Mouse (Mus musculus): Measurements from ENCODE around the gene Ern1.
"Not testable (repeated sequence)": the region's sequence is repeated elsewhere in the genome, so short reads cannot be mapped to it uniquely, and the experiment has no call there.

The Ern1 gene

GRCm38 (mm10) chr11:106481651-106482050, 6.0 kb downstream of the Ern1 start:
- no peak for DNase-seq (ENCODE audit: low read depth, low spot score)

- no peak for DNase-seq (ENCODE audit: low read depth, low spot score)
Measured at GRCm38 (mm10) chr11:106480530-106480885, 7.1 kb downstream of the Ern1 start.

GRCm38 (mm10) chr11:106479619-106480529, 7.8 kb downstream of the Ern1 start:
- no peak for DNase-seq (ENCODE audit: low read depth, low spot score)

GRCm38 (mm10) chr11:106478745-106479144, 8.9 kb downstream of the Ern1 start:
- DNase-seq (ENCODE audit: low read depth, low spot score): no peak

GRCm38 (mm10) chr11:106477505-106478160, 10.0 kb downstream of the Ern1 start:
- DNase-seq (ENCODE audit: low read depth, low spot score): no peak

GRCm38 (mm10) chr11:106475309-106475708, 12.3 kb downstream of the Ern1 start:
- no peak for DNase-seq (ENCODE audit: low read depth, low spot score)

GRCm38 (mm10) chr11:106471629-106472028, 16.0 kb downstream of the Ern1 start:
- DNase-seq (ENCODE audit: low read depth, low spot score): no peak

GRCm38 (mm10) chr11:106468509-106468908, 19.1 kb downstream of the Ern1 start:
- no peak for DNase-seq (ENCODE audit: low read depth, low spot score)

- no peak for DNase-seq (ENCODE audit: low read depth, low spot score)
Measured at GRCm38 (mm10) chr11:106465932-106466331, 21.7 kb downstream of the Ern1 start.

GRCm38 (mm10) chr11:106465545-106465903, 22.1 kb downstream of the Ern1 start:
- no peak for DNase-seq (ENCODE audit: low read depth, low spot score)

GRCm38 (mm10) chr11:106464681-106465544, 22.7 kb downstream of the Ern1 start:
- no peak for DNase-seq (ENCODE audit: low read depth, low spot score)

GRCm38 (mm10) chr11:106463845-106464244, 23.8 kb downstream of the Ern1 start:
- no peak for DNase-seq (ENCODE audit: low read depth, low spot score)

GRCm38 (mm10) chr11:106462309-106462708, 25.3 kb downstream of the Ern1 start:
- DNase-seq (ENCODE audit: low read depth, low spot score): no peak

- no peak for DNase-seq (ENCODE audit: low read depth, low spot score)
Measured at GRCm38 (mm10) chr11:106461145-106461932, 26.3 kb downstream of the Ern1 start.

- no peak for DNase-seq (ENCODE audit: low read depth, low spot score)
Measured at GRCm38 (mm10) chr11:106460671-106461070, 27.0 kb downstream of the Ern1 start.

- no peak for DNase-seq (ENCODE audit: low read depth, low spot score)
Measured at GRCm38 (mm10) chr11:106458540-106458939, 29.1 kb downstream of the Ern1 start.

- no peak for DNase-seq (ENCODE audit: low read depth, low spot score)
Measured at GRCm38 (mm10) chr11:106443646-106444045, 44.0 kb downstream of the Ern1 start.

GRCm38 (mm10) chr11:106442564-106442963, 45.1 kb downstream of the Ern1 start:
- DNase-seq (ENCODE audit: low read depth, low spot score): not testable (repeated sequence)

- DNase-seq (ENCODE audit: low read depth, low spot score): no peak
Measured at GRCm38 (mm10) chr11:106440318-106440717, 47.3 kb downstream of the Ern1 start.

GRCm38 (mm10) chr11:106439355-106439754, 48.3 kb downstream of the Ern1 start:
- DNase-seq (ENCODE audit: low read depth, low spot score): no peak

GRCm38 (mm10) chr11:106438524-106439177, 49.0 kb downstream of the Ern1 start:
- no peak for DNase-seq (ENCODE audit: low read depth, low spot score)
